Mouse (Mus musculus) myocyte (in vitro differentiated cells): ENCODE data around the gene Olfr57. TPM values are rescaled to one million over a fixed set of nuclear protein-coding genes. Genes with fewer than 3 reads are reported as not detected.
"Not testable (repeated sequence)": the region's sequence is repeated elsewhere in the genome, so short reads cannot be mapped to it uniquely, and the experiment has no call there.

ENCODE experiments used
- H3K27me3 ChIP-seq: one replicate; pipeline ENCODE4 v1.6.1; 2011; ENCODE audit not compliant: control insufficient read depth, insufficient read depth, insufficient read length
- H3K36me3 ChIP-seq: one replicate; pipeline ENCODE4 v1.6.1; 2011; ENCODE audit not compliant: control insufficient read depth, insufficient read depth
- H3K4me2 ChIP-seq: one replicate; pipeline ENCODE4 v1.6.1; 2011; ENCODE audit warnings: low read depth, control low read depth
- H3K4me3 ChIP-seq: one replicate; pipeline ENCODE4 v1.5.1; 2011; ENCODE audit warnings: mild to moderate bottlenecking, control low read depth, moderate library complexity
- H3K79me2 ChIP-seq: one replicate; pipeline ENCODE4 v1.6.1; 2011; ENCODE audit not compliant: control insufficient read depth, insufficient read depth
- H3ac ChIP-seq: one replicate; pipeline ENCODE4 v1.6.1; 2011; ENCODE audit not compliant: control insufficient read depth, insufficient read length
- CEBPB ChIP-seq: IDR thresholded peaks from 2 replicates; pipeline ENCODE4 v1.6.1; 2011; ENCODE audit warnings: mild to moderate bottlenecking, moderate library complexity; ENCODE audit not compliant: poor library complexity, insufficient read depth, severe bottlenecking
- E2F4 ChIP-seq: IDR thresholded peaks from one replicate; pipeline ENCODE4 v1.6.1; 2011; ENCODE audit warnings: mild to moderate bottlenecking, control low read depth, moderate library complexity; ENCODE audit not compliant: insufficient read depth
- MAX ChIP-seq: IDR thresholded peaks from one replicate; pipeline ENCODE4 v1.6.1; 2011; ENCODE audit warnings: low read depth, mild to moderate bottlenecking, control low read depth
- MYOD1 ChIP-seq, 3 experiments: IDR thresholded peaks; one replicate each; pipeline ENCODE4 v1.6.1; 2011; ENCODE audit warnings: control low read depth in 2 of 3, low read depth in 2 of 3, mild to moderate bottlenecking in 2 of 3, moderate library complexity in 1 of 3; ENCODE audit not compliant: insufficient read length in 2 of 3, control insufficient read depth in 1 of 3
- MYOG ChIP-seq, 3 experiments: IDR thresholded peaks; one replicate each; pipeline ENCODE4 v1.6.1; 2011; ENCODE audit warnings: control low read depth in 2 of 3, low read depth in 2 of 3, mild to moderate bottlenecking in 2 of 3; ENCODE audit not compliant: insufficient read length in 2 of 3, control insufficient read depth in 1 of 3, insufficient read depth in 1 of 3
- POLR2A ChIP-seq: IDR thresholded peaks from one replicate; pipeline ENCODE4 v1.6.1; 2011; ENCODE audit warnings: low read depth, mild to moderate bottlenecking, control low read depth, moderate library complexity; ENCODE audit not compliant: insufficient read length
- POLR2AphosphoS2 ChIP-seq: IDR thresholded peaks from one replicate; pipeline ENCODE4 v1.6.1; 2011; ENCODE audit warnings: low read depth, control low read depth; ENCODE audit not compliant: insufficient read length
- REST ChIP-seq: IDR thresholded peaks from one replicate; pipeline ENCODE4 v1.6.1; 2011; ENCODE audit warnings: mild to moderate bottlenecking, control low read depth, moderate library complexity; ENCODE audit not compliant: insufficient read depth, insufficient read length
- SRF ChIP-seq: IDR thresholded peaks from one replicate; pipeline ENCODE4 v1.6.1; 2011; ENCODE audit warnings: low read depth; ENCODE audit not compliant: control insufficient read depth, insufficient read length
- TCF12 ChIP-seq: IDR thresholded peaks from one replicate; pipeline ENCODE4 v1.6.1; 2011; ENCODE audit warnings: mild to moderate bottlenecking, control low read depth; ENCODE audit not compliant: poor library complexity, insufficient read depth, severe bottlenecking
- TCF3 ChIP-seq: IDR thresholded peaks from one replicate; pipeline ENCODE4 v1.6.1; 2011; ENCODE audit warnings: low read depth, control low read depth; ENCODE audit not compliant: insufficient read length
- USF1 ChIP-seq: IDR thresholded peaks from one replicate; pipeline ENCODE4 v1.6.1; 2011; ENCODE audit warnings: low read depth, mild to moderate bottlenecking, control low read depth, moderate library complexity
- polyA plus RNA-seq: library from polyadenylated mRNA; unstranded; fragments of >200 nt; fragmentation: generic; extraction: Trizol; gene quantifications from one replicate; pipeline ENCODE4 v1.2.1, GENCODE M21; 2012; ENCODE audit warnings: missing spikeins

The Olfr57 gene
- polyA plus RNA-seq, result not detected

DNA sequence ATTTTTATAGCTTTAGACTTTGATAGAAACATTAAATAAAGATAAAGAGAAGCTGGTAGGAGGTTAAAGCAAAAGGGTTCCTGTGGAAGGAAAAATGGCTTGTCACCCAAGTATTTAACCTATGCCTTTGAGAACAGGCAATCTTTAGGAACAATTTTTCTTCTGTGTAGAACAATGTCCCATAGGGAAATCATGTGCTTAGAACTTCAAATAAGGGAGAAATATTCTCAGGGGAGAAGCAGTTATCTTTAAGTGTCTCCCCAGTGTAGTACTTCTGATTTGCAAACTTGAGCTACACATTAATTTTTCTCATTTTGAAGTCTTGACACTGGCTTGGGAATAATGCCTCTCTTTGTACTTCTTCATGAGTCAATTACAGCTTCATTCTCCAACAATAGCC, at the start of gene Olfr57:
Gene Olfr57, plus strand, starts transcription at position 301 of the 400 bp plus-strand sequence.
- no peaks in the 10 kb centered on the region for H3K36me3 ChIP-seq
- H3K27me3 ChIP-seq, result no peaks in the 10 kb centered on the region
- H3ac ChIP-seq, result no peak within 1 kb of the TSS
- no peak within 1 kb of the TSS for H3K4me3 ChIP-seq
- H3K79me2 ChIP-seq, result no peaks in the 10 kb centered on the region
- no peak for TF ChIP-seq E2F4
- no peak for TF ChIP-seq TCF12
- no peak for TF ChIP-seq REST
- no peak for TF ChIP-seq CEBPB
- TF ChIP-seq POLR2AphosphoS2, result no peak
- TF ChIP-seq USF1, result no peak
- TF ChIP-seq MYOD1 (IDR thresholded peaks at IDR 0.05; ENCODE audit: control insufficient read depth in 1 of 3, insufficient read length in 2 of 3, low read depth in 2 of 3), result no peak
- no peak for TF ChIP-seq SRF
- no peak for TF ChIP-seq MAX
- TF ChIP-seq POLR2A, result no peak
- TF ChIP-seq TCF3, result no peak
- no peak for TF ChIP-seq MYOG (IDR thresholded peaks at IDR 0.05; ENCODE audit: control insufficient read depth in 1 of 3, insufficient read depth in 1 of 3, insufficient read length in 2 of 3, low read depth in 2 of 3)
- H3K4me2 ChIP-seq, result no peak within 1 kb of the TSS

DNA sequence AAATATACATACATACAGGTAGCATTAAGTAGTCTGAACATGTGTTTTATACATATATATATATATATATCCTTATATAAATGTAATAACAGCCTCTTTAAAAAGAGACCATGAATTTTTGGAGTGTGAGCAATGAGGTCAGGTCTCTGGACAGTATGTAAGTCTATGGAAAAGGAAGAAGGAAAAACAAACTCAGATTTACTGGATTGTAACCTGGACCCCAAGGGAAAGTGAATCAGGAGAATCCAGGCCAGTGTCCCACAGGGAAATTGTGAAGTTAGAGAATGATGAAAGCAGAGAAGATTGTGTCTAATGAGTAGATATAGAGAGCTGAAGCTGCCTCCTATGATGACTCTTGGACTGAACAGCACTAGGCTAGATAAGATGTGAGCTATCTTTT, 47.8 kb upstream of the Olfr57 start, which contains the start of gene Olfr1352:
Gene Olfr1352, plus strand, starts transcription at position 301 of the 400 bp plus-strand sequence.
- TF ChIP-seq SRF (no peak), USF1 (no peak), MYOG (IDR thresholded peaks at IDR 0.05; ENCODE audit: control insufficient read depth in 1 of 3, insufficient read depth in 1 of 3, insufficient read length in 2 of 3, low read depth in 2 of 3) (no peak), E2F4 (no peak), POLR2AphosphoS2 (no peak), CEBPB (no peak), TCF3 (no peak), TCF12 (no peak)
- Histone ChIP-seq H3K4me2 (no peak within 1 kb of the TSS), H3K79me2 (no peaks in the 10 kb centered on the region), H3K4me3 (no peak within 1 kb of the TSS), H3ac (no peak within 1 kb of the TSS), H3K36me3 (no peaks in the 10 kb centered on the region), H3K27me3 (no peaks in the 10 kb centered on the region)

DNA sequence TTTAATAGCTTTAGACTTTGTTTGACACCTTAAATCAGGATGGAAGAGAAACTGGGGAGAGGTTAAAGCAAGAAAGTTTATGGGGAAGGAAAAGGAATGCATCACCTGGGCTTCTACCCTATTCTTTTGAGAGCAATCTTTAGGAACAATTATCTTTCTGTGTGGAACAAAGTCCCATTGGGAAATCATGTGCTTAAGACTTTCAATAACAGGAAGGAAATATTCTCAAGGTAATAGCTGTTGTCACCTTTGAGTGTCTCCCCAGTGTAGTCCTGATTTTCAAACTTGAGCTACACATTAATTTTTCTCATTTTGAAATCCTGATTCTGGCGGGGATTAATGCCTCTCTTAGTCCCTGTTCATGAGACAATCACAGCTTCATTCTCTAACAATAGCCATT, 16.4 kb upstream of the Olfr57 start, which contains the start of gene Olfr1351:
Gene Olfr1351, plus strand, starts transcription at position 301 of the 400 bp plus-strand sequence.
- no peaks in the 10 kb centered on the region for H3K27me3 ChIP-seq
- H3K36me3 ChIP-seq, result no peaks in the 10 kb centered on the region
- TF ChIP-seq MYOD1 (IDR thresholded peaks at IDR 0.05; ENCODE audit: control insufficient read depth in 1 of 3, insufficient read length in 2 of 3, low read depth in 2 of 3), result no peak
- no peak for TF ChIP-seq E2F4
- no peak for TF ChIP-seq SRF
- no peak for TF ChIP-seq POLR2A
- no peak for TF ChIP-seq POLR2AphosphoS2
- H3K4me3 ChIP-seq, result no peak within 1 kb of the TSS
- no peak within 1 kb of the TSS for H3K4me2 ChIP-seq
- H3K79me2 ChIP-seq, result no peaks in the 10 kb centered on the region
- no peak within 1 kb of the TSS for H3ac ChIP-seq

DNA sequence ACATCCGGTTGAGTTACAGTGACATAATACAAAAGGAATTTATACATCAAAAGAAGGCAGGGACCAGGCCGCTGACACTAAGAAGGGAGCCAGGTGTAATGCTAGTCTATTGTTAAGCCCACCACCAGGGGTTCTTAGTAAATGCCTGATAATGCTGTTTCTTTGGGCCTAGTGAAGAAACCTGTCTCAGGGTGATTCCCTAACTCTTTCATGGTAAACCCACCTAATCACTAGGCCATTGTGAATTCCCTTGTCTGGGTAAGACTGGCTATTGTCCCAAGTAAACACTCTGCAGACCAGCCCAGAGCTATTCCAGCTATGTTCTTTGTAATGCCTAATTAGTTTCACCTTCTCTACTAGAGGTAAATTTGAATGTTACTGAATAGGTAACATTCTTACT, 13.9 kb downstream of the Olfr57 start:
- not testable (repeated sequence) for H3K4me3 ChIP-seq, H3K27me3 ChIP-seq, H3K4me2 ChIP-seq, H3ac ChIP-seq, H3K36me3 ChIP-seq, H3K79me2 ChIP-seq

- not testable (repeated sequence) for H3K4me2 ChIP-seq, H3K36me3 ChIP-seq, H3K27me3 ChIP-seq, H3K79me2 ChIP-seq, H3ac ChIP-seq, H3K4me3 ChIP-seq
Observed at GRCm38 (mm10) chr10:79057370-79057769, 28.8 kb downstream of the Olfr57 start.

Other genes starting within 250 kb of the Olfr57 start
- 0.05 TPM for gene Slc1a6, start 248.2 kb upstream of the Olfr57 start, polyA plus RNA-seq
- not detected for gene Olfr1356, start 176.6 kb upstream of the Olfr57 start, polyA plus RNA-seq
- gene Olfr1355, start 153.2 kb upstream of the Olfr57 start, polyA plus RNA-seq, result not detected
- gene Olfr1354, start 115.6 kb upstream of the Olfr57 start, polyA plus RNA-seq, result not detected
- not detected for gene Olfr8, start 78.1 kb upstream of the Olfr57 start, polyA plus RNA-seq
- gene Olfr1353, start 65.4 kb upstream of the Olfr57 start, polyA plus RNA-seq, result not detected
- gene Olfr1352, start 47.7 kb upstream of the Olfr57 start, polyA plus RNA-seq, result not detected
- not detected for gene Olfr1351, start 16.3 kb upstream of the Olfr57 start, polyA plus RNA-seq
- 3.0 TPM for gene 2610008E11Rik, start 68.9 kb downstream of the Olfr57 start, polyA plus RNA-seq
- gene Vmn2r80, start 120.0 kb downstream of the Olfr57 start, polyA plus RNA-seq, result not detected
- gene Vmn2r81, start 219.0 kb downstream of the Olfr57 start, polyA plus RNA-seq, result not detected